Mouse (Mus musculus): ENCODE results near the gene Syt10.
A peak's percentile ranks its signal among the peaks of the same experiment; 100 is the strongest.
"Not testable (repeated sequence)": the region's sequence is repeated elsewhere in the genome, so short reads cannot be mapped to it uniquely, and the experiment has no call there.

Syt10 gene

GRCm38 (mm10) chr15:89841364-89842017 lies at the start of gene Syt10:
TSS of gene Syt10 (minus strand) at chr15:89841860.
- DNase-seq (ENCODE audit: low spot score in 2 of 2) = peak; percentile 17 to 47

DNA sequence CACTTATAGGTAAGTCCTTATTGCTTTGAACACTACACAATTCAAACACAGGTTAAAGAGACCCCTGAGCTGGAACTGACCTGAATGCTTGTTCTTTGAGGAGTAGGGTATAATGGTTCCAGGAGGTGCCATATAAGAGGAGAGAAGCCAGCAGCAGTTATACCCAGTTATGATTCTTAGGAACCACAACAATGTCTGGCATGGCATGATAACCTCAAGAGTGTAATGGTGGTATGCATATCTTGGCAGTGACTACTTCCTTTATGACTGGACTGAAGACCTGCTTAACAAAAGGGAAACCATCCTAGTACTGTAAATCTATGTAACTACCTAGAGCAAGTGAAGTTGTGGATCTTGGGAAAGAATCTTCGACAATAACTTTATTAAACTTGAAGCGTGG lies 42.1 kb upstream of the Syt10 start:
- DNase-seq (ENCODE audit: low spot score in 2 of 2) = no peak

- DNase-seq (ENCODE audit: low spot score in 2 of 2) = no peak
These were observed 37.3 kb upstream of the Syt10 start for GRCm38 (mm10) chr15:89878981-89879380.

- no peak for DNase-seq (ENCODE audit: low spot score in 2 of 2)
These were observed 25.6 kb downstream of the Syt10 start for GRCm38 (mm10) chr15:89816098-89816497.

- DNase-seq (ENCODE audit: low spot score in 2 of 2) = no peak
These were observed 37.2 kb downstream of the Syt10 start for GRCm38 (mm10) chr15:89804478-89804877.

DNA sequence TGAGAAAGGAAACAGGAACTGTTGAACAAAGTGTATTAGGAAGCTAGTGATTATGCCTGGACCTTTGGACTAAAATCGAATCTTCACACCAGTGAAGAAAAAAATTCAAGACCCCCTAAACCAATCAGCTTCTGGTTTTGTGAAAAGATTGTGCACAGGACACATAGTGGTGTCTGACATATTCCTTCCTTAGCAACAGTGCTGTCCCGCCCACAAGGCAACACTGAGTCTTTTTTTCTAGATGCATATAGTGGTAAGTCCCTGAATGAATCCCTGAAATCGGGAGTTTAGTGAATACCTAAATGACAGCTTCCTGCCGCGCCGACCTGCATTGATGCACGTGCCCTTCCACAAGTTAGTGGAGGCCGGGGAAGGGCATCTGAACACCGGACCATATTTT lies 61.7 kb downstream of the Syt10 start:
- no peak for DNase-seq (ENCODE audit: low spot score in 2 of 2)

GRCm38 (mm10) chr15:89766016-89766415 lies 75.6 kb downstream of the Syt10 start:
- not testable (repeated sequence) for DNase-seq (ENCODE audit: low spot score in 2 of 2)

DNA sequence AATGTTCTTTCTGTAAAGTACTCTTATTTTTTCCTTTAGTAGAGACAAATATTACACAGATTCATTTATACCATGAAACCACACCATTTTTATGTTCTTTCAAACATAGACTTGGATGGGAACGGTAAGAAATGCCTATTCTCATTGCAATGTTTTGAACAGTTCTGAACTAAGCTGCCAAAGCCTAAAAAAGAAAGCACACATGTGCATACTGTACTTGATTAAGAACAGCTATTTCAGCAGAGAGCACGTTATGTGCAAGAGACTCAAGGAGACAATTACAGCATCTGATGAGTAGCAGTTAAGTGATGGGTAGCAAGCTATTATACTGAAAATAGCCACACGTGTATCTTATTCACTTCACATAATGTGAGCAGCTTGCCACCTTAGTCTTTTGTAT lies 108.0 kb downstream of the Syt10 start:
- no peak for DNase-seq (ENCODE audit: low spot score in 2 of 2)

Measured in frontal cortex, postnatal 10 days (tissue).